Mouse (Mus musculus): ENCODE measurements around the gene Ranbp10.

- TF ChIP-seq CTCF (IDR thresholded peaks at IDR 0.05; ENCODE audit: borderline replicate concordance, insufficient read depth, low read length) (peak; percentile 30; the same call in 1 of the 2 replicates), POLR2A (IDR thresholded peaks at IDR 0.05; ENCODE audit: low read depth, low read length) (no peak)
Observed at GRCm38 (mm10) chr8:105866364-105867029, 39.3 kb upstream of the Ranbp10 start.
